Mouse (Mus musculus): ENCODE measurements around the gene Lin37.

The Lin37 gene

GRCm38 (mm10) chr7:30552102-30553020, 7.3 kb downstream of the Lin37 start, which contains the start of the genes Hspb6 and Proser3:
TSS of gene Hspb6 (plus strand) at chr7:30552178.
TSS of gene Proser3 (minus strand) at chr7:30552299.
- peak; percentile 92 to 96 for DNase-seq

- no peak for DNase-seq
These were observed 8.1 kb downstream of the Lin37 start for GRCm38 (mm10) chr7:30551445-30552101.

- no peak for DNase-seq
These were observed 9.0 kb downstream of the Lin37 start for GRCm38 (mm10) chr7:30550603-30551002.

- no peak for DNase-seq
These were observed 9.8 kb downstream of the Lin37 start for GRCm38 (mm10) chr7:30549880-30550279.

- no peak for DNase-seq
These were observed 15.3 kb downstream of the Lin37 start for GRCm38 (mm10) chr7:30544327-30544726.

GRCm38 (mm10) chr7:30540572-30540971, 19.1 kb downstream of the Lin37 start:
- no peak for DNase-seq

- peak; percentile 95 to 96 for DNase-seq
These were observed 24.7 kb downstream of the Lin37 start, which contains the start of gene Arhgap33 for GRCm38 (mm10) chr7:30534633-30535577. TSS of gene Arhgap33 (minus strand) at chr7:30535060.

GRCm38 (mm10) chr7:30533941-30534632, 25.6 kb downstream of the Lin37 start:
- peak; percentile 48 to 63 for DNase-seq

GRCm38 (mm10) chr7:30532931-30533330, 26.7 kb downstream of the Lin37 start:
- DNase-seq: no peak

GRCm38 (mm10) chr7:30531291-30531815, 28.3 kb downstream of the Lin37 start:
- DNase-seq: no peak

- DNase-seq: no peak
These were observed 32.7 kb downstream of the Lin37 start for GRCm38 (mm10) chr7:30526981-30527380.

GRCm38 (mm10) chr7:30526399-30526798, 33.2 kb downstream of the Lin37 start:
- no peak for DNase-seq

- DNase-seq: no peak
These were observed 33.7 kb downstream of the Lin37 start for GRCm38 (mm10) chr7:30525954-30526353.

GRCm38 (mm10) chr7:30524487-30524886, 35.2 kb downstream of the Lin37 start:
- DNase-seq: no peak

GRCm38 (mm10) chr7:30522871-30523270, 36.8 kb downstream of the Lin37 start:
- no peak for DNase-seq

GRCm38 (mm10) chr7:30520856-30521255, 38.8 kb downstream of the Lin37 start:
- no peak for DNase-seq

GRCm38 (mm10) chr7:30520396-30520795, 39.2 kb downstream of the Lin37 start:
- DNase-seq: no peak

GRCm38 (mm10) chr7:30518325-30518724, 41.3 kb downstream of the Lin37 start:
- no peak for DNase-seq

GRCm38 (mm10) chr7:30515003-30515760, 44.5 kb downstream of the Lin37 start:
- DNase-seq: no peak

GRCm38 (mm10) chr7:30508061-30508460, 51.6 kb downstream of the Lin37 start:
- no peak for DNase-seq
